ENCODE assay signal across 8 mouse cellular contexts in the genomic region with DNA sequence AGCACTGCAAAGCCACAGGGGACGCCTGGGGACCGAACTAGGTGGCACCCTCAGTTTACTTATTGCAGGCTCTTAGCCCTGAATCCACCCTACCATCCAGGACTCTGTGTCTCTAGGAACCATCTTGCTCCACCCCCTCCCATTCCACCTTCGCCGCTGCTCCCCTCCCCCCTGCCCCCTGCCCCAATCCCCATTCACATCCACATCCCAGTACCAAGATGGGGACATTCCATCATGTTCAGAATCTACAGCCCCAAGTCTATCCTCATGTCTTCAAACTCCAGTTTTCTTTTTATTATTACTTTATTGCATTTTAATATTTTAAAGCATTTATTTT. TPM values are rescaled to one million over a fixed set of nuclear protein-coding genes. Genes with fewer than 3 reads are reported as not detected.
DNase-seq lines count a peak whose midpoint lies in the region; ATAC-seq and TF ChIP-seq lines count a peak whose summit lies in the region.

No protein-coding gene starts in this region.

- TF ChIP-seq EP300 in heart, postnatal 0 days (IDR thresholded peaks at IDR 0.05; ENCODE audit: low read depth): no peak

- H3K27ac ChIP-seq in heart, postnatal 0 days (ENCODE audit: low read depth): no peak overlapping the region
- H3K27ac ChIP-seq in embryonic facial prominence, embryonic 13.5 days: no peak overlapping the region
- H3K27ac ChIP-seq in intestine, embryonic 15.5 days: no peak overlapping the region
- H3K27ac ChIP-seq in midbrain, embryonic 16.5 days (ENCODE audit: low read length): peak overlapping the region; percentile 69; the same call in 1 of the 2 replicates

- ATAC-seq in heart, postnatal 0 days (ENCODE audit: insufficient read depth, low read depth): no peak
- no peak for ATAC-seq in embryonic facial prominence, embryonic 13.5 days (ENCODE audit: insufficient number of reproducible peaks, insufficient read depth, low FRiP score, low TSS enrichment, low read depth)
- ATAC-seq in intestine, embryonic 15.5 days: no peak
- no peak for ATAC-seq in midbrain, embryonic 16.5 days
- no peak for ATAC-seq in monocyte, adult 5-6 weeks (replicated peaks; ENCODE audit: insufficient number of reproducible peaks, low FRiP score, low TSS enrichment, poor library complexity, severe bottlenecking)

- H3K4me3 ChIP-seq in heart, postnatal 0 days (ENCODE audit: low read depth, low read length): peak overlapping the region; percentile 33; the same call in 1 of the 2 replicates
- H3K4me3 ChIP-seq in embryonic facial prominence, embryonic 13.5 days: peak overlapping the region; percentile 49
- peak overlapping the region; percentile 35 for H3K4me3 ChIP-seq in intestine, embryonic 15.5 days (replicated peaks)
- H3K4me3 ChIP-seq in midbrain, embryonic 16.5 days (ENCODE audit: low read depth, low read length): peak overlapping the region; percentile 62

- H3K36me3 ChIP-seq in heart, postnatal 0 days (replicated peaks; ENCODE audit: control insufficient read depth, insufficient read depth, low read length): no peaks in the 10 kb centered on the region
- H3K36me3 ChIP-seq in embryonic facial prominence, embryonic 13.5 days: no peaks in the 10 kb centered on the region
- no peaks in the 10 kb centered on the region for H3K36me3 ChIP-seq in intestine, embryonic 15.5 days
- H3K36me3 ChIP-seq in midbrain, embryonic 16.5 days (ENCODE audit: control insufficient read depth, insufficient read depth, low read length): no peaks in the 10 kb centered on the region

- no peak for DNase-seq in heart, postnatal 0 days (ENCODE audit: low spot score)
- DNase-seq in heart, adult 8-10 months (ENCODE audit: low spot score): no peak
- DNase-seq in adrenal gland, postnatal 4 days (ENCODE audit: low spot score in 2 of 2): no peak
- DNase-seq in ovary, postnatal 10 days (ENCODE audit: low spot score): no peak

- 0 out of 2 replicates have a peak, but pooled peaks cover 4% of the 10 kb centered on the region for H3K4me1 ChIP-seq in heart, postnatal 0 days (ENCODE audit: control insufficient read depth, insufficient read depth)
- peaks cover 6% of the 10 kb centered on the region for H3K4me1 ChIP-seq in embryonic facial prominence, embryonic 13.5 days
- H3K4me1 ChIP-seq in intestine, embryonic 15.5 days (replicated peaks): peaks cover 9% of the 10 kb centered on the region; the same call in 1 of the 2 replicates
- H3K4me1 ChIP-seq in midbrain, embryonic 16.5 days (ENCODE audit: control insufficient read depth, insufficient read depth, low read length): no peaks in the 10 kb centered on the region; the same call in none of the 2 replicates

- no peaks in the 10 kb centered on the region for H3K9me3 ChIP-seq in heart, postnatal 0 days (replicated peaks; ENCODE audit: control insufficient read depth, low read length)
- no peaks in the 10 kb centered on the region; the same call in 1 of the 2 replicates for H3K9me3 ChIP-seq in embryonic facial prominence, embryonic 13.5 days
- H3K9me3 ChIP-seq in intestine, embryonic 15.5 days: no peaks in the 10 kb centered on the region
- H3K9me3 ChIP-seq in midbrain, embryonic 16.5 days (replicated peaks; ENCODE audit: control insufficient read depth, low read length, poor library complexity, severe bottlenecking): no peaks in the 10 kb centered on the region

- H3K27me3 ChIP-seq in heart, postnatal 0 days (ENCODE audit: control insufficient read depth, insufficient read depth, low read length): peaks cover 35% of the 10 kb centered on the region
- H3K27me3 ChIP-seq in embryonic facial prominence, embryonic 13.5 days: peaks cover 27% of the 10 kb centered on the region
- peaks cover 14% of the 10 kb centered on the region; the same call in 1 of the 2 replicates for H3K27me3 ChIP-seq in intestine, embryonic 15.5 days (replicated peaks)
- no peaks in the 10 kb centered on the region for H3K27me3 ChIP-seq in midbrain, embryonic 16.5 days (ENCODE audit: control insufficient read depth, insufficient read depth, low read depth, low read length)

- peak overlapping the region; percentile 52 for H3K4me2 ChIP-seq in heart, postnatal 0 days (ENCODE audit: low read depth, low read length)
- H3K4me2 ChIP-seq in embryonic facial prominence, embryonic 13.5 days: peak overlapping the region; percentile 86
- H3K4me2 ChIP-seq in intestine, embryonic 15.5 days (replicated peaks): peak overlapping the region; percentile 80
- peak overlapping the region; percentile 82 for H3K4me2 ChIP-seq in midbrain, embryonic 16.5 days (ENCODE audit: low read length)

- WGBS in heart, postnatal 0 days: 8% methylated on average over 4 of the region's 4 CpGs
- WGBS in embryonic facial prominence, embryonic 13.5 days: 6% methylated on average over 4 of the region's 4 CpGs
- WGBS in intestine, embryonic 15.5 days: 8% methylated on average over 4 of the region's 4 CpGs
- WGBS in midbrain, embryonic 16.5 days: 3% methylated on average over 4 of the region's 4 CpGs

- no peak for TF ChIP-seq CTCF in heart, postnatal 0 days (IDR thresholded peaks at IDR 0.05; ENCODE audit: low read depth)

- no peak overlapping the region for H3K9ac ChIP-seq in heart, postnatal 0 days (replicated peaks; ENCODE audit: low read depth, low read length)
- H3K9ac ChIP-seq in embryonic facial prominence, embryonic 13.5 days: peak overlapping the region; percentile 76
- peak overlapping the region; percentile 14 for H3K9ac ChIP-seq in intestine, embryonic 15.5 days
- H3K9ac ChIP-seq in midbrain, embryonic 16.5 days (ENCODE audit: low read depth, low read length): peak overlapping the region; percentile 73

RNA-seq across cellular contexts. Expression of a gene that starts 0.4 kb away (rescaled TPM):
- 0.08 TPM in 1 of 2 replicates, not detected in the other for total RNA-seq in heart, postnatal 0 days (2014; rRNA removed; ENCODE audit: low replicate concordance)
- 0.08 TPM in 1 of 2 replicates, not detected in the other for polyA plus RNA-seq in heart, postnatal 0 days (2015; fragmentation: Nextera tagmentation; extraction: Ambion mirVana)
- total RNA-seq in heart, adult 8-10 months (2022): under 1 TPM in 3 of 4 experiments, not detected in 1; 0.08 to 0.50 (median 0.28) TPM
- polyA plus RNA-seq in embryonic facial prominence, embryonic 13.5 days (2015; fragmentation: Nextera tagmentation; extraction: Ambion mirVana): 3.1 and 3.6 TPM in 2 replicates
- 1.7 and 2.0 TPM in 2 replicates for polyA plus RNA-seq in intestine, embryonic 15.5 days (2015; fragmentation: Nextera tagmentation; extraction: Ambion mirVana)
- polyA plus RNA-seq in midbrain, embryonic 16.5 days (2015; fragmentation: Nextera tagmentation; extraction: Ambion mirVana): 52.2 and 74.2 TPM in 2 replicates
- 10 to 100 TPM; 23.9 to 26.4 TPM for total RNA-seq in adrenal gland, postnatal 4 days (2021)
- total RNA-seq in monocyte, adult 5-6 weeks (2017): not detected in 3 replicates

RNA-seq across cellular contexts. Expression of a gene that starts 18.5 kb away (rescaled TPM):
- total RNA-seq in heart, postnatal 0 days (2014; rRNA removed; ENCODE audit: low replicate concordance): 37.2 and 50.8 TPM in 2 replicates
- 19.6 and 20.7 TPM in 2 replicates for polyA plus RNA-seq in heart, postnatal 0 days (2015; fragmentation: Nextera tagmentation; extraction: Ambion mirVana)
- 10 to 100 TPM; 35.6 to 39.5 (median 36.9) TPM for total RNA-seq in heart, adult 8-10 months (2022)
- polyA plus RNA-seq in embryonic facial prominence, embryonic 13.5 days (2015; fragmentation: Nextera tagmentation; extraction: Ambion mirVana): 50.2 and 55.0 TPM in 2 replicates
- polyA plus RNA-seq in intestine, embryonic 15.5 days (2015; fragmentation: Nextera tagmentation; extraction: Ambion mirVana): 37.5 and 37.8 TPM in 2 replicates
- polyA plus RNA-seq in midbrain, embryonic 16.5 days (2015; fragmentation: Nextera tagmentation; extraction: Ambion mirVana): 43.9 and 45.1 TPM in 2 replicates
- 10 to 100 TPM; 88.7 to 93.0 TPM for total RNA-seq in adrenal gland, postnatal 4 days (2021)
- 32.8 to 45.3 TPM (median 37.6 TPM) in 3 replicates for total RNA-seq in monocyte, adult 5-6 weeks (2017)

RNA-seq across cellular contexts. Expression of a gene that starts 58.1 kb away (rescaled TPM):
- total RNA-seq in heart, postnatal 0 days (2014; rRNA removed; ENCODE audit: low replicate concordance): 2.6 and 2.9 TPM in 2 replicates
- 4.2 and 4.3 TPM in 2 replicates for polyA plus RNA-seq in heart, postnatal 0 days (2015; fragmentation: Nextera tagmentation; extraction: Ambion mirVana)
- total RNA-seq in heart, adult 8-10 months (2022): 1 to 10 TPM; 1.2 to 2.3 (median 1.8) TPM
- polyA plus RNA-seq in embryonic facial prominence, embryonic 13.5 days (2015; fragmentation: Nextera tagmentation; extraction: Ambion mirVana): 6.0 and 8.0 TPM in 2 replicates
- 1.8 and 2.5 TPM in 2 replicates for polyA plus RNA-seq in intestine, embryonic 15.5 days (2015; fragmentation: Nextera tagmentation; extraction: Ambion mirVana)
- polyA plus RNA-seq in midbrain, embryonic 16.5 days (2015; fragmentation: Nextera tagmentation; extraction: Ambion mirVana): 24.0 and 26.2 TPM in 2 replicates
- 1 to 10 TPM; 2.6 to 4.4 TPM for total RNA-seq in adrenal gland, postnatal 4 days (2021)
- total RNA-seq in monocyte, adult 5-6 weeks (2017): not detected in 3 replicates

Comparison
In these comparisons a context has a peak if more than half of its experiments do, and no peak if none do; other contexts are left out.
1. RNA of a gene that starts 0.4 kb away (total RNA-seq): 23.9 to 26.4 TPM in adrenal gland, postnatal 4 days; 0.08 to 0.50 TPM in heart, adult 8-10 months, 0.08 TPM in heart, postnatal 0 days and not detected in monocyte, adult 5-6 weeks; every median in the first group is over 10 times any median in the second.
2. Peak in every context shown above with its lines, with median percentiles within 50 percentile points of each other: H3K4me2 ChIP-seq and H3K4me3 ChIP-seq.